Comparison of ENCODE assay signal across 24 mouse cellular contexts in genomic region chr4:120271208-120271607, GRCm38 (mm10). TPM values are rescaled to one million over a fixed set of nuclear protein-coding genes. Genes with fewer than 3 reads are reported as not detected.
DNase-seq lines count a peak whose midpoint lies in the region; ATAC-seq and TF ChIP-seq lines count a peak whose summit lies in the region.
"Had no signal": no experiment of that assay in that cellular context is flagged by ENCODE, and none has a peak within 500 bp of the region (broad histone marks: within the 10 kb centered on the region; RNA-seq: fewer than 3 reads in every experiment).

No protein-coding gene starts in this region.

- H3K4me3 ChIP-seq in embryonic facial prominence, embryonic 14.5 days (ENCODE audit: low read depth, low read length): no peak overlapping the region
- H3K4me3 ChIP-seq in embryonic facial prominence, embryonic 10.5 days: no peak overlapping the region
- no peak overlapping the region for H3K4me3 ChIP-seq in embryonic facial prominence, embryonic 15.5 days (replicated peaks)
- H3K4me3 ChIP-seq in kidney, adult 2 months (ENCODE audit: insufficient read depth, low read depth, low read length): no peak overlapping the region
- H3K4me3 ChIP-seq: gastrocnemius, adult 2 months; heart, embryonic 13.5 days had no signal

- H3K36me3 ChIP-seq in embryonic facial prominence, embryonic 14.5 days (ENCODE audit: control insufficient read depth, insufficient read depth, low read length): no peaks in the 10 kb centered on the region
- no peaks in the 10 kb centered on the region for H3K36me3 ChIP-seq in embryonic facial prominence, embryonic 10.5 days (replicated peaks)
- H3K36me3 ChIP-seq in embryonic facial prominence, embryonic 15.5 days: no peaks in the 10 kb centered on the region
- H3K36me3 ChIP-seq in kidney, adult 2 months (ENCODE audit: control insufficient read depth, insufficient read depth, low read length): no peaks in the 10 kb centered on the region
- H3K36me3 ChIP-seq: G1E; heart, embryonic 13.5 days had no signal

- TF ChIP-seq CTCF in kidney, adult 2 months (conservative IDR thresholded peaks at IDR 0.05; ENCODE audit: insufficient read depth, insufficient read length, low read depth, low read length): no peak

- no peaks in the 10 kb centered on the region for H3K9me3 ChIP-seq in embryonic facial prominence, embryonic 14.5 days (ENCODE audit: control insufficient read depth, low read length)
- H3K9me3 ChIP-seq in embryonic facial prominence, embryonic 10.5 days: no peaks in the 10 kb centered on the region
- H3K9me3 ChIP-seq in embryonic facial prominence, embryonic 15.5 days (replicated peaks): no peaks in the 10 kb centered on the region
- H3K9me3 ChIP-seq: heart, embryonic 13.5 days had no signal

- H3K27me3 ChIP-seq in embryonic facial prominence, embryonic 14.5 days (replicated peaks; ENCODE audit: control insufficient read depth, insufficient read depth, low read length): peaks cover 51% of the 10 kb centered on the region
- peaks cover 100% of the 10 kb centered on the region for H3K27me3 ChIP-seq in embryonic facial prominence, embryonic 10.5 days (replicated peaks; ENCODE audit: low read depth, poor library complexity, severe bottlenecking)
- peaks cover 70% of the 10 kb centered on the region for H3K27me3 ChIP-seq in embryonic facial prominence, embryonic 15.5 days
- 0 out of 2 replicates have a peak, but pooled peaks cover 2% of the 10 kb centered on the region for H3K27me3 ChIP-seq in kidney, adult 2 months (replicated peaks; ENCODE audit: control insufficient read depth, insufficient read depth, low read length)

- no peak for DNase-seq in embryonic facial prominence, embryonic 14.5 days (ENCODE audit: low spot score)
- no peak for DNase-seq in embryonic facial prominence, embryonic 10.5 days (ENCODE audit: low spot score)
- peak; percentile 43 to 57 for DNase-seq in heart, postnatal 10 days
- DNase-seq in heart, postnatal 36 days: no peak
- DNase-seq in ES-CJ7 (ENCODE audit: low read depth, low spot score): peak; percentile 90
- DNase-seq in kidney, adult 2 months: no peak
- DNase-seq in thymus, postnatal 36 days: no peak
- DNase-seq: adrenal gland, postnatal 14 days; B cell, adult 2 months; cerebellum, adult 18-20 months; cerebellum, adult 9-11 months; cerebellum, postnatal 36 days; gastrocnemius, adult 2 months; gastrocnemius, postnatal 25 days; kidney, adult 9 months had no signal

- no peak overlapping the region for H3K4me2 ChIP-seq in embryonic facial prominence, embryonic 14.5 days (ENCODE audit: low read depth, low read length)
- H3K4me2 ChIP-seq in embryonic facial prominence, embryonic 15.5 days (replicated peaks): no peak overlapping the region
- H3K4me2 ChIP-seq: heart, embryonic 13.5 days; hindbrain, embryonic 14.5 days had no signal

- WGBS in embryonic facial prominence, embryonic 14.5 days: 64% methylated on average over 8 of the region's 8 CpGs
- 63% methylated on average over 8 of the region's 8 CpGs for WGBS in embryonic facial prominence, embryonic 10.5 days
- WGBS in embryonic facial prominence, embryonic 15.5 days: 56% methylated on average over 8 of the region's 8 CpGs
- 48% methylated on average over 8 of the region's 8 CpGs for WGBS in kidney, adult 2 months

- no peak for TF ChIP-seq POLR2A in kidney, adult 2 months (IDR thresholded peaks at IDR 0.05; ENCODE audit: low read depth, low read length)

- intact Hi-C loops in heart, postnatal 10 days (cut with DNase I): no loop called here
- intact Hi-C loops in heart, postnatal 36 days (cut with DNase I): no loop called here

- no peak overlapping the region for H3K9ac ChIP-seq in embryonic facial prominence, embryonic 14.5 days (ENCODE audit: low read depth, low read length)
- no peak overlapping the region for H3K9ac ChIP-seq in embryonic facial prominence, embryonic 15.5 days
- H3K9ac ChIP-seq: heart, embryonic 13.5 days; hindbrain, embryonic 14.5 days had no signal

- H3K4me1 ChIP-seq in embryonic facial prominence, embryonic 14.5 days (ENCODE audit: control insufficient read depth, insufficient read depth, low read length): peaks cover 19% of the 10 kb centered on the region; the same call in 1 of the 2 replicates
- H3K4me1 ChIP-seq in embryonic facial prominence, embryonic 10.5 days: peaks cover 21% of the 10 kb centered on the region
- peaks cover 58% of the 10 kb centered on the region for H3K4me1 ChIP-seq in embryonic facial prominence, embryonic 15.5 days
- no peaks in the 10 kb centered on the region for H3K4me1 ChIP-seq in kidney, adult 2 months (ENCODE audit: control insufficient read depth, insufficient read depth, low read length)

- H3K27ac ChIP-seq in embryonic facial prominence, embryonic 14.5 days (replicated peaks; ENCODE audit: low read depth, low read length): no peak overlapping the region
- no peak overlapping the region for H3K27ac ChIP-seq in embryonic facial prominence, embryonic 10.5 days (replicated peaks)
- H3K27ac ChIP-seq in embryonic facial prominence, embryonic 15.5 days (replicated peaks): peak overlapping the region; percentile 44; the same call in 1 of the 2 replicates
- no peak overlapping the region for H3K27ac ChIP-seq in kidney, adult 2 months (ENCODE audit: insufficient read depth, low read depth, low read length)
- H3K27ac ChIP-seq: gastrocnemius, adult 2 months; heart, embryonic 13.5 days; hindbrain, embryonic 14.5 days had no signal

- ATAC-seq in embryonic facial prominence, embryonic 14.5 days (ENCODE audit: low read depth): peak; percentile 7; the same call in 1 of the 2 replicates
- ATAC-seq in embryonic facial prominence, embryonic 15.5 days (ENCODE audit: insufficient number of reproducible peaks, low FRiP score, low TSS enrichment, low read depth): no peak
- ATAC-seq: activated CD4-positive, CD25-positive, alpha-beta regulatory T cell, adult 4 months; CD4-positive, CD25-positive, alpha-beta regulatory T cell, adult 4 months; intestine, postnatal 0 days had no signal

RNA-seq across cellular contexts. Expression of gene Foxo6, which starts 15.9 kb away (rescaled TPM):
- 0.47 and 0.72 TPM in 2 replicates for polyA plus RNA-seq in embryonic facial prominence, embryonic 14.5 days (2014; fragmentation: Nextera tagmentation; extraction: Ambion mirVana)
- polyA plus RNA-seq in embryonic facial prominence, embryonic 10.5 days (2016; fragmentation: Nextera tagmentation; extraction: Ambion mirVana): 0.05 and 0.21 TPM in 2 replicates
- 1 to 10 TPM; 4.9 to 7.9 TPM for total RNA-seq in heart, postnatal 10 days (2021)
- 1 to 10 TPM; 2.3 to 4.6 TPM for total RNA-seq in heart, postnatal 36 days (2021)
- polyA plus RNA-seq in embryonic facial prominence, embryonic 15.5 days (2015; fragmentation: Nextera tagmentation; extraction: Ambion mirVana): 0.95 and 1.0 TPM in 2 replicates
- 0.41 and 0.61 TPM in 2 replicates for polyA plus RNA-seq in kidney, adult 2 months (2012; rRNA removed)
- total RNA-seq: G1E; granulocyte monocyte progenitor cell, adult 5-6 weeks; hematopoietic stem cell, adult 5-6 weeks had no signal
- polyA plus RNA-seq: activated CD4-positive, CD25-positive, alpha-beta regulatory T cell, adult 4 months; CD4-positive, CD25-positive, alpha-beta regulatory T cell, adult 4 months; G1E; heart, embryonic 13.5 days had no signal

Comparison
In these comparisons a context has a peak if more than half of its experiments do, and no peak if none do; other contexts are left out.
1. DNase-seq: peak in heart, postnatal 10 days (2 of 2) and ES-CJ7 (single experiment); none in embryonic facial prominence, embryonic 14.5 days (single experiment), embryonic facial prominence, embryonic 10.5 days (single experiment), heart, postnatal 36 days (0 of 2), kidney, adult 2 months (single experiment) and thymus, postnatal 36 days (0 of 2).